Mouse (Mus musculus) embryonic fibroblast, embryonic 13.5 days (primary cell): ENCODE results near the gene Cgref1.

Source experiments
- CTCF ChIP-seq: IDR thresholded peaks from 2 replicates; pipeline ENCODE4 v1.5.1; 2011; ENCODE audit warnings: mild to moderate bottlenecking, control low read depth, low read length, moderate library complexity, borderline replicate concordance; ENCODE audit not compliant: insufficient read depth
- POLR2A ChIP-seq: IDR thresholded peaks from 2 replicates; pipeline ENCODE4 v1.6.1; 2011; ENCODE audit warnings: low read depth, mild to moderate bottlenecking, control low read depth, low read length, moderate library complexity

GRCm38 (mm10) chr5:30909863-30910262 is 35.5 kb downstream of the Cgref1 start:
- TF ChIP-seq CTCF (no peak), POLR2A (no peak)
